Mouse (Mus musculus) cerebellum, postnatal 4 days (tissue): ENCODE measurements at regions not wholly inside any gene's neighbourhood (a gene's known extent, or its start where the extent isn't known, plus 50 kb on each side); places are given as distances from the start of the nearest gene placed in this dataset.

Experiments used
- DNase-seq, 2 experiments: peaks; one replicate each; pipeline ENCODE4 v3.0.0; 2022; ENCODE audit warnings: low spot score in 2 of 2, mixed read lengths in 1 of 2

GRCm38 (mm10) chr6:138956461-138957072 lies 298.2 kb upstream of the Igbp1b start:
- no peak for DNase-seq

- no peak for DNase-seq
These were observed 292.5 kb upstream of the Igbp1b start for GRCm38 (mm10) chr6:138950888-138951287.

GRCm38 (mm10) chr6:138946632-138947031 lies 288.3 kb upstream of the Igbp1b start:
- DNase-seq, result no peak

GRCm38 (mm10) chr6:138945432-138945831 lies 287.1 kb upstream of the Igbp1b start:
- no peak for DNase-seq

- DNase-seq, result no peak
These were observed 261.8 kb upstream of the Igbp1b start for GRCm38 (mm10) chr6:138920161-138920560.

GRCm38 (mm10) chr6:138919531-138919930 lies 261.2 kb upstream of the Igbp1b start:
- DNase-seq, result no peak

- peak in 1 of 2 experiments; percentile 37 for DNase-seq
These were observed 256.6 kb upstream of the Igbp1b start for GRCm38 (mm10) chr6:138914981-138915380.

GRCm38 (mm10) chr6:138873610-138874009 lies 215.3 kb upstream of the Igbp1b start:
- no peak for DNase-seq

- no peak for DNase-seq
These were observed 214.4 kb upstream of the Igbp1b start for GRCm38 (mm10) chr6:138872495-138873415.

- no peak for DNase-seq
These were observed 179.7 kb upstream of the Igbp1b start for GRCm38 (mm10) chr6:138838043-138838442.

- DNase-seq, result no peak
These were observed 176.5 kb upstream of the Igbp1b start for GRCm38 (mm10) chr6:138834876-138835275.

GRCm38 (mm10) chr6:138801835-138802234 lies 143.5 kb upstream of the Igbp1b start:
- no peak for DNase-seq

GRCm38 (mm10) chr6:138800836-138801740 lies 142.7 kb upstream of the Igbp1b start:
- DNase-seq, result no peak

- no peak for DNase-seq
These were observed 136.4 kb upstream of the Igbp1b start for GRCm38 (mm10) chr6:138794706-138795105.

- DNase-seq, result no peak
These were observed 134.5 kb upstream of the Igbp1b start for GRCm38 (mm10) chr6:138792802-138793201.

GRCm38 (mm10) chr6:138782907-138783306 lies 124.6 kb upstream of the Igbp1b start:
- DNase-seq, result no peak

- DNase-seq, result no peak
These were observed 124.1 kb upstream of the Igbp1b start for GRCm38 (mm10) chr6:138782470-138782869.

- DNase-seq, result no peak
These were observed 103.6 kb upstream of the Igbp1b start for GRCm38 (mm10) chr6:138761991-138762390.

GRCm38 (mm10) chr6:138754955-138755303 lies 96.6 kb upstream of the Igbp1b start:
- DNase-seq, result no peak

GRCm38 (mm10) chr6:138754302-138754954 lies 96.1 kb upstream of the Igbp1b start:
- no peak for DNase-seq

GRCm38 (mm10) chr6:138717698-138718097 lies 59.4 kb upstream of the Igbp1b start:
- DNase-seq, result no peak
